Mouse (Mus musculus): ENCODE measurements around the gene Elof1.

- no peak for TF ChIP-seq CTCF (IDR thresholded peaks at IDR 0.05; ENCODE audit: insufficient read depth, low read depth, low read length)
- TF ChIP-seq POLR2A (IDR thresholded peaks at IDR 0.05; ENCODE audit: insufficient read depth, low read depth, low read length), result no peak
These were observed 8.5 kb upstream of the Elof1 start for GRCm38 (mm10) chr9:22125246-22126027.
